Mouse (Mus musculus) hindbrain, embryonic 11.5 days (tissue): ENCODE data around the gene Gm10642. TPM values are rescaled to one million over a fixed set of nuclear protein-coding genes. Genes with fewer than 3 reads are reported as not detected.
A peak's percentile ranks its signal among the peaks of the same experiment; 100 is the strongest.

ENCODE experiments used
- ATAC-seq: fragments of 200-750 bp; cut with Nextera tagmentation; 2 replicates; pipeline ENCODE4 v1.8.0; 2017; ENCODE audit warnings: mild to moderate bottlenecking, moderate TSS enrichment, moderate library complexity; ENCODE audit not compliant: low FRiP score
- DNase-seq: peaks from one replicate; pipeline ENCODE4 v3.0.0-alpha.2; 2015; ENCODE audit warnings: low spot score
- H3K27ac ChIP-seq: fragments of 300-500 bp; sonication (generic); 2 replicates; pipeline ENCODE4 v1.5.1; 2014; ENCODE audit warnings: mild to moderate bottlenecking, low read depth, low read length
- H3K27me3 ChIP-seq: fragments of 300-500 bp; sonication (generic); 2 replicates; pipeline ENCODE4 v1.6.1; 2014; ENCODE audit warnings: mild to moderate bottlenecking, low read length, moderate library complexity, mixed read lengths; ENCODE audit not compliant: control insufficient read depth, insufficient read depth
- H3K36me3 ChIP-seq: fragments of 300-500 bp; sonication (generic); 2 replicates; pipeline ENCODE4 v1.6.1; 2014; ENCODE audit warnings: mild to moderate bottlenecking, low read length, moderate library complexity, mixed read lengths; ENCODE audit not compliant: control insufficient read depth, insufficient read depth
- H3K4me1 ChIP-seq: fragments of 300-500 bp; sonication (generic); replicated peaks from 2 replicates; pipeline ENCODE4 v1.6.1; 2014; ENCODE audit warnings: low read length, mixed read lengths; ENCODE audit not compliant: control insufficient read depth, insufficient read depth
- H3K4me2 ChIP-seq: fragments of 300-500 bp; sonication (generic); replicated peaks from 2 replicates; pipeline ENCODE4 v1.6.1; 2014; ENCODE audit warnings: mild to moderate bottlenecking, low read depth, low read length
- H3K4me3 ChIP-seq: fragments of 300-500 bp; sonication (generic); 2 replicates; pipeline ENCODE4 v1.5.1; 2014; ENCODE audit warnings: low read depth, low read length
- H3K9ac ChIP-seq: fragments of 300-500 bp; sonication (generic); 2 replicates; pipeline ENCODE4 v1.6.1; 2014; ENCODE audit warnings: low read depth, low read length
- H3K9me3 ChIP-seq: fragments of 300-500 bp; sonication (generic); 2 replicates; pipeline ENCODE4 v1.6.1; 2016; ENCODE audit warnings: low read length; ENCODE audit not compliant: control insufficient read depth
- WGBS: fragments of 180-500 bp; shearing (Covaris S2); extraction: QIAGEN DNeasy Blood & Tissue Kit; methylation state at CpG from one replicate; pipeline ENCODE4 v1.1.7; 2014; 5-methylcytosine and 5-hydroxymethylcytosine counted together
- polyA plus RNA-seq: library from polyadenylated mRNA; unstranded; fragments of >200 nt; fragmentation: Nextera tagmentation; extraction: Ambion mirVana; gene quantifications from 2 replicates; pipeline ENCODE4 v1.2.1, GENCODE M21; 2014

Gene Gm10642
- polyA plus RNA-seq, 1 experiment from 2014 or later = 0.62 TPM

GRCm38 (mm10) chr9:70653875-70654274 lies 2.2 kb upstream of the Gm10642 start:
- Histone ChIP-seq H3K9ac (no peak overlapping the region), H3K4me3 (no peak overlapping the region), H3K4me2 (peak overlapping the region; percentile 8; the same call in 1 of the 2 replicates), H3K9me3 (no peaks in the 10 kb centered on the region), H3K27ac (no peak overlapping the region), H3K36me3 (no peaks in the 10 kb centered on the region), H3K4me1 (no peaks in the 10 kb centered on the region), H3K27me3 (no peaks in the 10 kb centered on the region)
- ATAC-seq (no peak), DNase-seq (no peak)
- 85% methylated on average over 2 of the region's 2 CpGs for WGBS

- no peaks in the 10 kb centered on the region for H3K36me3 ChIP-seq
- H3K27me3 ChIP-seq = no peaks in the 10 kb centered on the region
- H3K4me3 ChIP-seq = no peak overlapping the region
- DNase-seq (no peak), ATAC-seq (no peak)
- WGBS = 68% methylated on average over 4 of the region's 4 CpGs
- no peaks in the 10 kb centered on the region for H3K9me3 ChIP-seq
- no peak overlapping the region for H3K27ac ChIP-seq
- H3K4me2 ChIP-seq = peak overlapping the region; percentile 8; the same call in 1 of the 2 replicates
- no peaks in the 10 kb centered on the region for H3K4me1 ChIP-seq
- H3K9ac ChIP-seq = no peak overlapping the region
Measured at GRCm38 (mm10) chr9:70654496-70654895, 1.6 kb upstream of the Gm10642 start.

GRCm38 (mm10) chr9:70655764-70656129 lies 304 bp upstream of the Gm10642 start:
- 40% methylated on average over 2 of the region's 2 CpGs for WGBS
- Histone ChIP-seq H3K4me3 (peak overlapping the region; percentile 88), H3K27ac (no peak overlapping the region), H3K9ac (peak overlapping the region; percentile 85; the same call in 1 of the 2 replicates), H3K4me1 (no peaks in the 10 kb centered on the region), H3K9me3 (no peaks in the 10 kb centered on the region), H3K36me3 (no peaks in the 10 kb centered on the region), H3K27me3 (no peaks in the 10 kb centered on the region), H3K4me2 (peak overlapping the region; percentile 89)
- DNase-seq (no peak), ATAC-seq (no peak)

DNA sequence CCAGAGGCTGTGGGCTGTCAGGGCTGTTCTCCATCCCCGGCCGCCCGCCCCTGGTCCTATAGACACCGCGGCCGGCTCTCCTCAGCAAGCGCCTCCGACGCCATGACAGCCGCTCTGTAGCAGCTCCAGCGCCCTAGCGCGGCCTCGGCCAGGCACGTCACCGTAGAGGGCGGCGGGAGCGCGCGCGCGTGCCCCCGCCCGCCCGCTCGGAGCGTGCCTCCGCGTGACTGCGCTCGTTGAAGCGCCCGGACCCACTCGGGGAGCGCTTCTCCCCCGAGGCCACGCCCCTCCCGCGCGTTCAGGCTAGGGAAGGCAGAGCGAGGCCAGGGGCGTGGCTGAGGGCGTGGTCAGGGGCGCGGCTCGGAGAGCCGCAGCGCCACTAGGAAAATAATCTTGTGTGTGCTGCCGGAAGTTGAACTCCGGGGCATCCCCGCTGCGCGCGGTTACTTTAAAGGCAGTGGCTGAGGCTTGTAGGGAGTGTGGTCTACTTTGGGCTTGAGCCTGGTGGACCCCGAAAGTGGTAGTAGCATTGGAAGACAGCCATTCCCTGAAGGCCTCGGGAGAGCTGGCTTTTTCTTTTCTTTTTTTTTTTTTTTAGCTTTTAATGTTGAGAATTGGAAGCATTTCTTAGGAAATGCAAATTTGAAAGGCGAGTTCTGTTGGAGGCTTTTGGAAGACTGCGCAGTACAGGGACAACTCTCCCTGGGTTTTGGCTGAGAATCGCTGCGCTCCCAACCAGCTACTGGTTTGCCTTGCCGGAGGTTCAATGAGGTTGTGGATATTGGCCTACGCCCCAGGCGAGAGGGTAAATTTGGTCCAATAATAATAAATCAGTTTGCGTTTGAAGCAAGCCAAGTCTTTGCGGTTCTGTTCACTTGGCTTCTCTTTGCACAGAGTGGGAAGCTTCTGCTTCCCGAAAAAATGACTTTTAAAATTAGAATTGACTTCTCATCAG lies 1.2 kb downstream of the Gm10642 start, which contains the start of gene Mindy2:
TSS of gene Mindy2 (minus strand) at position 162 of the 955 bp plus-strand sequence.
- Histone ChIP-seq H3K9ac (peak within 1 kb of the TSS; percentile 85), H3K27me3 (no peaks in the 10 kb centered on the region), H3K9me3 (no peaks in the 10 kb centered on the region), H3K4me2 (peak within 1 kb of the TSS; percentile 89), H3K4me3 (peak within 1 kb of the TSS; percentile 88), H3K4me1 (no peaks in the 10 kb centered on the region), H3K27ac (peak within 1 kb of the TSS; percentile 91), H3K36me3 (no peaks in the 10 kb centered on the region)
- ATAC-seq (peak; percentile 97), DNase-seq (peak; percentile 99)
- WGBS = 3% methylated on average over 60 of the region's 67 CpGs

GRCm38 (mm10) chr9:70658266-70658665 lies 2.2 kb downstream of the Gm10642 start:
- Histone ChIP-seq H3K9me3 (no peaks in the 10 kb centered on the region), H3K4me1 (no peaks in the 10 kb centered on the region), H3K4me2 (no peak overlapping the region), H3K9ac (no peak overlapping the region), H3K27ac (no peak overlapping the region), H3K4me3 (no peak overlapping the region), H3K36me3 (no peaks in the 10 kb centered on the region), H3K27me3 (no peaks in the 10 kb centered on the region)
- DNase-seq = no peak
- WGBS = 62% methylated on average over 2 of the region's 2 CpGs
- no peak for ATAC-seq

DNA sequence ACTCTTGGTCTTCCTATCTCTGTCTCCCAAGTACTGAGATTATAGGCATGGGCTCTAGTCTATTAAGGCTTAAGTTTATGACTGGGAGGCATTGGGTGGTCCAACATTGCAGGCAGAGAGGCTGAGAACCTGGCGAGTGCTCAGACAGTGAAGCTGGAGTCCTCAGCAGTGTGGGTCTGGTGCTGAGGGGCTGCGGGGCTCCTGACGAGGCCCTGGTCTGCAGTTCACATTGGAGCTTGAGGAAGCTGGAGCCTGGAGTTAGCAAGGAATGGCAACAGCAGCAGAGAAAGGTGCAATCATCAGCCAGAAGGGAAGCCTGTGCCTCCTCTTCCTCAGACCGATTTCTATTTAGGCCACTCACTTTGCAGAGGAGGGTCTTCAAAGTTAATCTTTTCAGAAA lies 8.8 kb downstream of the Gm10642 start:
- no peak overlapping the region for H3K27ac ChIP-seq
- no peaks in the 10 kb centered on the region for H3K9me3 ChIP-seq
- no peak overlapping the region for H3K9ac ChIP-seq
- H3K36me3 ChIP-seq = no peaks in the 10 kb centered on the region
- H3K4me2 ChIP-seq = no peak overlapping the region
- no peak overlapping the region for H3K4me3 ChIP-seq
- ATAC-seq (no peak), DNase-seq (no peak)
- WGBS = 78% methylated on average over 4 of the region's 4 CpGs
- H3K4me1 ChIP-seq = no peaks in the 10 kb centered on the region
- H3K27me3 ChIP-seq = no peaks in the 10 kb centered on the region

DNA sequence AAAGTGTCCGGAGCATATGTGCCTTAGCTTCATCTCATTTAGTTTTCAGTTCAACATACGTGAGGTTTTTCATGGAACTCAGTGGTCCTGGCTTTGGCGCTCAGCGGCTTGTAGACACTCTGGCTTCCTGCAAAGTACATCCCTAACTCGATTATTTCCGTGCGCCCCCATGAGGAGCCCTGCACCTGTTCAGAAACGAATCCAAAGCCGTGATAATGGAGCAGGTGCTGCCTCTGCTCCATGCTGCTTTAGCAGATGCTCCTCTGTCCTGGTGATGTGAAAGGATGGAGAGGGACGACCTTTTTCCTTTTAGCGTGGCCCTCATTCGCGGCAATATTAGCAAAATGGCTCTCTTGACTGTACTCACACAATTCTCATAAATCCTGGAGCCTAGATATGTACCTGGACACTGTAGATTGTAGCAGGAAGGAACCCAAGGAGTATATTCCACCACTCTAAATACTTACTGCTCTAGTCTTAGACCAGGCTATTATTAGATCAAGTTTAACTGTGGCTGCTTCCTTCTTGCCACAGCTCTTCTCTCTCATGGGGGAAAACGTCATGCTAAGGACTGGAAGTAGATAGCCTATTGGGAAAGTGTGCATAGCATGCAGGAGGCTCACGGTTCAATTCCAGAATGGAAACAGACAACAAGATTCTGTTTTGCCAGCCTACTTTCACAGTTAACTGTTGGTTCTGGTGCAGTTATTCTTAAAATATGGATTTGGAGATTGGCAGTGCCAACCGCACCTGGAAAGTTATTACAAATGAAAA lies 9.5 kb downstream of the Gm10642 start:
- H3K4me3 ChIP-seq = no peak overlapping the region
- H3K9ac ChIP-seq = no peak overlapping the region
- H3K4me1 ChIP-seq = no peaks in the 10 kb centered on the region
- H3K27ac ChIP-seq = no peak overlapping the region
- no peaks in the 10 kb centered on the region for H3K36me3 ChIP-seq
- ATAC-seq (no peak), DNase-seq (no peak)
- 75% methylated on average over 16 of the region's 16 CpGs for WGBS
- no peaks in the 10 kb centered on the region for H3K27me3 ChIP-seq
- H3K9me3 ChIP-seq = no peaks in the 10 kb centered on the region
- no peak overlapping the region for H3K4me2 ChIP-seq

DNA sequence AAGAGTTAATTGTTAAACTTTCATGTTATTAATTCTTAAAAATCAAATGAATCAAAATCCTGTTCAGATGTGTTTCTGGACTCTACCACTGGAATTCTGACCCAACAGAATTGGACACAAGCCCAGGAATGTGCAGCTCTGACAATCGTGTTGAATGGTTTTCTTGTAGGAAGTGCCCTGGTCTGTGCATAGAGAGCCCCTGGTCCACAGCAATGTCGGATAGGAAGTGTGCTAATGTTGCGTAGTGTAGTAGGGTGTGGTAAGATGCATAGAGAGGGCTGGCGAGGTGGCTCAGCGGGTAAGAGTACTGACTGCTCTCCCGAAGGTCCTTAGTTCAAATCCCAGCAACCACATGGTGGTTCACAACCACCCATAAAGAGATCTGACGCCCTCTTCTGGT lies 10.8 kb downstream of the Gm10642 start:
- DNase-seq = no peak
- no peaks in the 10 kb centered on the region for H3K4me1 ChIP-seq
- H3K27me3 ChIP-seq = no peaks in the 10 kb centered on the region
- no peaks in the 10 kb centered on the region for H3K9me3 ChIP-seq
- no peak for ATAC-seq
- H3K27ac ChIP-seq = no peak overlapping the region
- no peak overlapping the region for H3K4me2 ChIP-seq
- 78% methylated on average over 7 of the region's 7 CpGs for WGBS
- H3K4me3 ChIP-seq = no peak overlapping the region
- H3K9ac ChIP-seq = no peak overlapping the region
- H3K36me3 ChIP-seq = no peaks in the 10 kb centered on the region
